Mouse (Mus musculus) gastrocnemius, postnatal 10 days (tissue): ENCODE data around the gene Ptger1. TPM values are rescaled to one million over a fixed set of nuclear protein-coding genes. Genes with fewer than 3 reads are reported as not detected.

ENCODE experiments used
- DNase-seq: peaks from one replicate; pipeline ENCODE4 v3.0.0; 2021; ENCODE audit warnings: mixed read lengths
- long read RNA-seq, 2 experiments: library from polyadenylated mRNA; stranded (forward); transcript quantifications; one replicate each; pipeline ENCODE4 v2.0.0; 2021
- total RNA-seq, 2 experiments: library from RNA; stranded (reverse); gene quantifications; 2 replicates each; pipeline ENCODE4 v1.2.3; 2021

Gene Ptger1
- under 1 TPM; 0.14 to 0.38 TPM for total RNA-seq
- long read RNA-seq, experiment 1, result 0 reads
- long read RNA-seq, experiment 2, partial matches to known transcripts, result 0 of 1 reads
- long read RNA-seq, experiment 2, other reads (novel, unspliced or antisense), result 1 of 1 reads

DNA sequence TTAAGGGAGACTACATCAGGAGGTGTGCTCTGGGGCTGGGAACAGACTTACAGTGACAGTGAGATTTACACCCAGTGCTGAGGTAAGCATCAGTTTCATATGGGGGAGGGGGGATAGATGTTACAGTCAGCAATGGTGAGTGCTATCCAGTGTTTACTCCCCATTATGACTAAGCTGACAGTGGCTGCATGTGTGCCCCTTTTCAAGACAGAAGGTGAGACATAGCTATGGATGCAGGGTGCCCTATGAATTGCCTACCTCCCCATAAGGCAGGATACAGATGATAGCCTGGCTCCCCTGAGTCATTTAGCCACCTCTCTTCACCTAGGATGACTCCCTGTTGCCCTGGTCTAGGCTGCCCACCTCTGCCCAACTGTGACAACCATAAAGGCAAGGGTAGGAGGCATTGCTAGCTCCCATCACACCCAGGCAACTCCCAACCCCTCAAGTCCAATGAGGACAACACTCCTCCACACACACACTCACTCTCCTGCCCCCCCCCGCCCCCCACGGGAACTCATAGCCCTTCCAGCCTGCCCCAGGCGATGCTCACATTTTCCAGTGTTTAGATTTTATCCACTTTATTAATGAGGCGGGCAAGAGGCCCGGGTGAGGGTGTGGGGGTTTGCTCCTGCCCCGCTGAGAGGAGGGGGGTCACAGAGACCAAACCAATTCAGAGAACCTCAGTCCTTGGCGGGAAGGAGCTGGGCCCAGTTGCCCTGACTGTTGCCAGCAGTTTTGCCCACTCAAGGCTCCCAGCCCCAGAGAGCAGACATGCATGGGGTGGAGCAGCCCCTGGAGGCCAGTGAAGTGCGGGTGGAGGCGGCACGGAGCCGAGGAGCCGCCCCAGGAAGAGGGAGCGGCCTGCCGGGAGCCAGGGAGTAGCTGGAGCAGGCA is at the start of gene Ptger1:
Gene Ptger1, plus strand, starts transcription at position 710 of the 897 bp plus-strand sequence.
- peak; percentile 51 for DNase-seq

DNA sequence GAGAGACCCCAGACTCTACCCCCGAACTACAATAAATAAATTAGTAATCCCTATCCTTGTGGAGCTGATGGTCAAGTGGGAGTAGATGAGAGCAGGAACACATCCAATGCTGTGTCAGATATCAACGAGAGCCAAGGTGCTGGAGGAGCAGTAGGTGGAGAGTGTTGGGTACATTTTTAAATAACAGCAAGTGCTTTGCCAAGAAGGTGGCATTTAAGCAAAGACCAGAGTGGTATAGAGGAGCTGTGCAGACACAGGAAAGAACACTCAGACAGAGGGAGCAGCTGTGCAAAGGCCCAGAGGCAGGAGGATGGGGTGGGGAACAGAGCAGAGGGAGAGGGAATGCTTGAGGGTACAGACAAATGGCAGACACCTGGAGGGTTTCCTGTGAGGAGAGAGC is 49.4 kb upstream of the Ptger1 start:
- no peak for DNase-seq

DNA sequence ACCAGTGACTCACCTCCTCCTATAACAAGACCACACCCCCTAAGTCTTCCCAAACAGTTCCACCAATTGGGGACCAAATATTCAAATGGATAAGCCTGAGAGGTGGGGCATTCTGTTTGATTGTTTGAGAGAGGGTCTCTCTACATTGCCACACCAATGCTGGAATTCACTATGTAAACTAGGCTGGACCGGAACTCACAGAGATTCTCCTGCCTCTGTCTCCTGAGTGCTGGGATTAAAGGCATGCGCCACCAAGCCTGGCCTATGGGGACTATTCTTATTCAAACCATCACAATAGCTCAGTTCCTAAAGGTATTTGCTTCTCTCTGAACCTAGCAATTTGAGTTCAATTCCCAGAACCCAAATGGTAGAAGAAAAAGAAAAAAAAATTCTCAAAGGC is 47.9 kb upstream of the Ptger1 start:
- DNase-seq, result no peak

DNA sequence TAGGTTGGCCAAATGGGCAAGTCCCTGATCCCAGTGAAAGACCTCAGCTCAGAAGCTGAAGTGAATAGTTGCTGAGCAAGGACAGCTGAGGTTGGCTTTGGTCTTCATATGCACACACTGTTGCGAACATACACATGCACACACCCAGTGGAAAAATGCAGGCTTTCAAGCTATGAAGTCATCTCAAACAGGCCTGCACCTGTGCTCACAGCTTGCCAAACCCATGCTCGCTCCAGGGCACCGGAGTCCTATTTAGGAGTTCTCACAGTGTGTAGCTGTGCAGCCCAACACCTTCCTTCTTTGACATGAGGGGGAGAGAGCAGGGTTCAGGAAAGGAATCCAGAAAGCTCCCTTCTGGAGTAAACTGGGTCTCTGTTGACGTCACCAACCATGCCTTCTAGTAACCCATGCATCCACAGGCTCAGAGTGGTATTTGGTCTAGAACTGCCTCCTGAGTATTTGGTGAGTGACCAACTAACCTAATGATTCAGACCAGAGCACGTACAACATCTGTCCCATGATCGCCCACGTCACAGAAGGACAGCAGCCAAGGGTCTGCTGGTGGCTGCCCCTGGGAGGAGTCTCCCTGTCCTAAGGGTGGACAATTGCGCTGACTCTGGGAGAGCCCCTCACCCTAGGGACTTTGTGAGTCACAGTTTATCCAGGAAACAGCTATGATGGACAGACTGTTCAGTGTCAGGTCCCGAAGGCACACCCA is 46.8 kb upstream of the Ptger1 start:
- no peak for DNase-seq

- DNase-seq, result no peak
These were observed 44.6 kb upstream of the Ptger1 start for GRCm38 (mm10) chr8:83621691-83622388.

GRCm38 (mm10) chr8:83622389-83622989 is 44.0 kb upstream of the Ptger1 start:
- DNase-seq, result peak; percentile 89

- no peak for DNase-seq
These were observed 42.9 kb upstream of the Ptger1 start for GRCm38 (mm10) chr8:83623549-83623948.

GRCm38 (mm10) chr8:83624739-83625138 is 41.7 kb upstream of the Ptger1 start:
- DNase-seq, result no peak

- no peak for DNase-seq
These were observed 40.7 kb upstream of the Ptger1 start for GRCm38 (mm10) chr8:83625676-83626299.

DNA sequence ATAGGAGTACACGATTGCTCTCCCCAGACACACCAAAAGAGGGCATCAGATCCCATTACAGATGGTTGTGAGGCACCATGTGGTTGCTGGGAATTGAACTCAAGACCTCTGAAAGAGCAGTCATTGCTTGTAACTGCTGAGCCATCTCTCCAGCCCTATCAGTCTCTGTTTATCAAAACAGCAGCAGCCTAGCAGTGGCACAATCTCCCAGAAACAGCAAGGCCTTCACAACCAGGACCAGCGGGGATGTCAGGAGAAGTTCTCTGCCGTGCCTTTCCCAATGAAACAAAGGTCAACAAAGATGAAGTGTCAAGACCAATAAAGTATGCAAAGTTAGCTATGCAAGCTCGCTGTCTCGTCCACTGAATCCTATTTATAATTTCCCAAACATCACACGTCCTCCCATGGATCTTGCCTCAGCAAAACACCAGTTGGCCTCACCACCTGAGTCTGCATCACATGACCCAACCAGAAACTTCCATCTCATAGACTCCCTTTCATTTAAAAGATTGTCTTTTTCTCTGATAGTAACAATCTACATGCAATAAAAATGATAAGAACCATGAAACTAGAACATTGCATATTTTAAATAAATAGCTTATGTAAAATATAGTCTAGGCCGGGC is 34.3 kb upstream of the Ptger1 start:
- DNase-seq, result no peak

GRCm38 (mm10) chr8:83638856-83639255 is 27.6 kb upstream of the Ptger1 start:
- no peak for DNase-seq

GRCm38 (mm10) chr8:83639649-83640048 is 26.8 kb upstream of the Ptger1 start:
- DNase-seq, result no peak

DNA sequence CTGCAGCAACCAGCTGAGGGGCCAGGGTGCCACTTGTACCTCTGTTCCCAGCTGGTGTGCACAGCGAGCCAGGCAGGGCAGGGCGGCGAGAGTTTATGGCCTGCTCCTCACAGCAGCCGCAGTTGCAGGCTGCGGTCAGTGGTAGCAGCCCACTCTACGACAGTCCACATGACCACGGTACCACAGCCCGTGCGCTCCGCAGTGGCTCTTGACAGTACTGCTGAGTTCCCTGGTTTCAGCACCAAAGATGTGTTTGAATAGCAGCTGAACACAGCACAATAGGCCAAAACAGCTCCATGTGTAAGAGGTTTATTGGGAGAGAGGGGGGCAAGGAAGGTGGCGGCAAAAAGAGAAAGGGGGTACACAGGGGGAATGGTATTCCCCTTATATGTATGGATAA is 19.0 kb upstream of the Ptger1 start:
- DNase-seq, result no peak

- no peak for DNase-seq
These were observed 18.4 kb upstream of the Ptger1 start for GRCm38 (mm10) chr8:83648031-83648430.

GRCm38 (mm10) chr8:83649699-83650098 is 16.8 kb upstream of the Ptger1 start:
- no peak for DNase-seq

- peak; percentile 90 for DNase-seq
These were observed 14.3 kb upstream of the Ptger1 start, which contains the start of gene Gipc1 for GRCm38 (mm10) chr8:83652030-83652743. Gipc1 (plus strand) TSS chr8:83652677.

DNA sequence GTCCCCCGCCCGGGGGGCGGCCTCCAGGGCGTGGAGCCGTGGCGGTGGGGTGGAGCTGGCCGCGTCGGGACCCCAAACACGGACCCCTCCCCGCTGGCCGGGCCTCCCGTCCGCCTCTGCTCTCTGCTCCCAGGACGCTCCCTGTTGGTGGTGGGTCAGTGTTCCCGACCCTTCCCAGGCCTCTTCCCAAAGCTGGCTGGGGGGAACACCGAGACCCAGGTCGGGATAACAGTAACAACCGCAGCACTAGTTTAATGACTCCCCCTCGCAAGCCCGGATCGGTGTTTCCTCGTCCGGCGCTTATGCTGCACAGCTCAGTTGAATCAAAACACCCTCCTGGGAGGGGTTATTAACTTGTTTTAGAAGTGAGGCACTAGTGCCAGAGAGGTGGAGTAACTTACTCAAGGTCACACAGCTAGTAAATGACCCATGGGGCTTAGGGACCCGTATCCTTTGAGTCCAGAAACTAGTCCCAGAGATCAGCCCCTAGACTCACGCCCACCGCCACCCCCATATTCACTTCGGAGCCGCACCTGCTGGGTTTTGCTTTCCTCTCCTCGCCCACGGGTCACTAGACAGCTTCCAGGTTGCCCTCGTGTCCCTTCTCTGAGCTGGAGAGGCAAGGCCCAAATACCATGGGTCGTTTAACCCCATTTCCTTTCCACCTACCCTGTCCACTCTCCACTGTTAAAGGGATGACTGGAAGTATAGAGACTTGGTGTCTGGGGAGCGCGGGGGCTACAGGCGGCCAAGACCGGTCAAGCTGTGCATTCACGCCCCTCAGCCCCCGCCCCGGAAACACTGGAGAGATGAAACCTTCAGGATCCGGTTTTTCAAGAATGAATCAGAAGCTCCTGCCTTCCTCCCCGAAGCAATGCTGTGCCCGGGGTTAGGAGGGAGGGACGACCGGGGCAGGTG is 13.5 kb upstream of the Ptger1 start:
- DNase-seq, result peak; percentile 8

DNA sequence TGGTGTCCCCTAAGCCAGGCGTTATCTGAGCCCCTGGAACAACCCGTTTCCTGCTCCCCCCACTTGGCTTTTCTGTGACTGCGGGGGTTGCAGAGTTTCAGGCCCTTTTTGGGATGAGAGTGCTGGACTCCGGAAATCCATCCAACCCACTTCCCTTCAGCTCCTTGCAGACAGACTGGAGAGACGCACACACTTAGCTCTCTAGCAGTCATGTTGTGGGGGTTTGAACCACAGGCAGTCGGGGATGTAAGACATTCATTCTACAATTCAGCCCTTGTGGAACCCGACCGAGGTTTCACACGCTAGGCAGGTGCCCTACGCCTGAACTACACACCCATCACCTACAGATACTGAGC is 12.8 kb upstream of the Ptger1 start:
- DNase-seq, result no peak

- DNase-seq, result no peak
These were observed 11.8 kb upstream of the Ptger1 start for GRCm38 (mm10) chr8:83654725-83655124.
